30 mouse cellular contexts compared by ENCODE assay signal in genomic region chr17:46236067-46236466, GRCm38 (mm10). TPM values are rescaled to one million over a fixed set of nuclear protein-coding genes. Genes with fewer than 3 reads are reported as not detected.
"Had no signal": no experiment of that assay in that cellular context is flagged by ENCODE, and none has a peak within 500 bp of the region (broad histone marks: within the 10 kb centered on the region; RNA-seq: fewer than 3 reads in every experiment).

No protein-coding gene starts in this region.

- ATAC-seq: forebrain, embryonic 13.5 days; forebrain, embryonic 14.5 days; forebrain, embryonic 15.5 days; forebrain, embryonic 16.5 days; forebrain, postnatal 0 days had no signal

- DNase-seq: cerebellum, adult 2 months; cerebellum, adult 8-10 months; cerebellum, adult 9-10 months; cerebellum, adult 9-11 months; cerebellum, postnatal 10 days; cerebellum, postnatal 14 days; cerebellum, postnatal 25 days; cerebellum, postnatal 36 days; embryo, embryonic 11 days; forebrain, postnatal 0 days; gastrocnemius, adult 2 months; gastrocnemius, postnatal 10 days; gastrocnemius, postnatal 14 days; gastrocnemius, postnatal 25 days; gastrocnemius, postnatal 36 days; heart, adult 18-20 months; heart, adult 2 months had no signal

- H3K9me3 ChIP-seq: embryonic facial prominence, embryonic 10.5 days; embryonic facial prominence, embryonic 12.5 days; embryonic facial prominence, embryonic 13.5 days; embryonic facial prominence, embryonic 15.5 days; forebrain, embryonic 10.5 days; forebrain, embryonic 12.5 days; forebrain, embryonic 13.5 days; forebrain, embryonic 15.5 days had no signal

- H3K4me1 ChIP-seq: embryonic facial prominence, embryonic 10.5 days; embryonic facial prominence, embryonic 12.5 days; embryonic facial prominence, embryonic 13.5 days; embryonic facial prominence, embryonic 15.5 days; forebrain, embryonic 10.5 days; forebrain, embryonic 12.5 days; forebrain, embryonic 13.5 days; forebrain, embryonic 15.5 days had no signal

- H3K27ac ChIP-seq: embryonic facial prominence, embryonic 10.5 days; embryonic facial prominence, embryonic 12.5 days; embryonic facial prominence, embryonic 13.5 days; embryonic facial prominence, embryonic 15.5 days; forebrain, embryonic 10.5 days; forebrain, embryonic 12.5 days; forebrain, embryonic 13.5 days; forebrain, embryonic 15.5 days; gastrocnemius, adult 2 months; heart, adult 2 months had no signal

- H3K4me3 ChIP-seq: embryonic facial prominence, embryonic 10.5 days; embryonic facial prominence, embryonic 12.5 days; embryonic facial prominence, embryonic 13.5 days; embryonic facial prominence, embryonic 15.5 days; erythroblast, embryonic 14.5 days; forebrain, embryonic 10.5 days; forebrain, embryonic 12.5 days; forebrain, embryonic 13.5 days; forebrain, embryonic 15.5 days; gastrocnemius, adult 2 months; heart, adult 2 months had no signal

- H3K9ac ChIP-seq: embryonic facial prominence, embryonic 12.5 days; embryonic facial prominence, embryonic 13.5 days; embryonic facial prominence, embryonic 15.5 days; forebrain, embryonic 12.5 days; forebrain, embryonic 13.5 days; forebrain, embryonic 15.5 days; forebrain, postnatal 0 days had no signal

- H3K27me3 ChIP-seq: embryonic facial prominence, embryonic 12.5 days; embryonic facial prominence, embryonic 13.5 days; embryonic facial prominence, embryonic 15.5 days; forebrain, embryonic 12.5 days; forebrain, embryonic 13.5 days; forebrain, embryonic 15.5 days had no signal

- H3K4me2 ChIP-seq: embryonic facial prominence, embryonic 12.5 days; embryonic facial prominence, embryonic 13.5 days; embryonic facial prominence, embryonic 15.5 days; forebrain, embryonic 12.5 days; forebrain, embryonic 13.5 days; forebrain, embryonic 15.5 days had no signal

RNA-seq across cellular contexts. Expression of gene Lrrc73, which starts 17.3 kb away (rescaled TPM):
- total RNA-seq: common myeloid progenitor, adult 5-6 weeks; gastrocnemius, adult 8-10 months had no signal
